Mouse (Mus musculus): ENCODE measurements around the gene Dpp6.

The Dpp6 gene

DNA sequence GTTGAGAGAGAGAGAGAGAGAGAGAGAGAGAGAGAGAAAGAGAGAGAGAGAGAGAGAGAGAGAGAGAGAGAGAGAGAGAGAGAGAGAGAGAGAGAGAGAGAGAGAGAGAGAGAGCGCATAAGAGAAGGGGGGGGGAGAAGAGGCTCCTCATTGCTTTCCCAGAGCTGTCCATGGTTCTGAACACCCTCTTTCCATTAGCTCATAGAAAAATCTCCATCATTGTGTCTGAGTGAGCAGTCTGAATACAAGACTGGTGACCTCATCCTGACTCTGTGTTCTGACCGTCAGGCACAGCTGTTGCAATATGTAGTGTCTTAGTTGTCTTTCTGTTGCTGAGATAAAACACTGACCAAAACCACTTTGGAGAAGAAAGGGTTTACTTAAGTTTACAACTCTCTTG is 235.4 kb downstream of the Dpp6 start:
- in situ Hi-C loops (cut with MboI; ENCODE audit: unreplicated experiment in 2 of 2), result no loop called here

DNA sequence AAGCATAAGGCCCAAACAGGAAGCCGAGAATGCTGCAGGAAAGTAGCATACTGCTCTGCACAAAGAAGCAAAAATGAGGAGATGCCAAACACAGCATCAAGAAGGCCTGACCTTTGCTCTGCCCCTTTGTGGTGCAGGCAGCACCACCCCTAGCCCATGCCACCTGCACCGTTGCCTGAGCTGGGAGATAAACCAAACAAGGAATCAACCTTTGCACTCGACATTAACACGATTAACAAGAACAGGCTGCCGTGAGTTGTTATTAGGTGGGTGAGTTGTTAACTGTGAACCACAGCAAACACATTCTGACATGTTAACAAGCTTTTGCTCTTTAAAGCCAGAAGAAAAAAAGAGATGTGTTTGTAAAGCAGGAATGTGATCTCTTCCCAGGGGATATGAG is 239.4 kb downstream of the Dpp6 start:
- in situ Hi-C loops (cut with MboI; ENCODE audit: unreplicated experiment in 2 of 2), result no loop called here

DNA sequence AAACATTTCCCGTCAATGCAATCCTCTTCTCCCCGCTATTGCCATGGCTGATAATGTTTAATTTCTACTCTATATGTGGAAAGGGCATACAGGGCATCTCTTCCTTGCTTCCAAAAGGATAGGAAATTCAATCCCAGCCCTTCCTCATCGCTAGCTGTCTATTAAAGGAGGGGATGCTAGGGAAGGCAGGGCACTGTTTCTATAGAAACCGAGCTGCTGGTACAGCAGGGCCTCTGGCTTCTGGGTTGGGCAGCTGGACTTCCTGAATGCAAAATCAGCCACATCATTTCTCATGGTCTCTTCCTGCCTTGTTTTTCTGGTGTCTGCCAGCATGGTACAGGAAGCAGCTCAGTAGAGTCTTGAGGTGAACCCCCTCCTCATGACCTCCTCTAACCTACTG is 243.1 kb downstream of the Dpp6 start:
- in situ Hi-C loops (cut with MboI; ENCODE audit: unreplicated experiment in 2 of 2), result no loop called here

DNA sequence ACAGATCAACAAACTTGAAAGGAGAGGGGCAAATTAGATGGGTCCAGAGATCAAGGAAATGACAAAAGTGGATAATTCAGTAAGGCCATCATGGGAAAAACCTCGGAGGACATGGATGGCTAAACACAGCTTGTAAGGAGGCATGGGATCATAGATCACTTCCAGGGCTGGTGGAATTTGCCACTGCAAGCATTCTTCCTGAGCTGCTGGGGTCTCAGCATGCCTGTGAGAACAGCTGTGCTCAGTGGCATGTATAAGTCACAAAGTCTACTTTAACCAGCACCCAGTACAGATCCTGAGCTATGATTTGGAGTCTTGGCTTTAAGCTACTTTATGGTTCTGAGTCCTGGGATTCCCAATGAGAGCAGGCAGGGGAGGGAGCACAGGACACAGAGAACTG is 246.9 kb downstream of the Dpp6 start:
- in situ Hi-C loops (cut with MboI; ENCODE audit: unreplicated experiment in 2 of 2), result no loop called here

DNA sequence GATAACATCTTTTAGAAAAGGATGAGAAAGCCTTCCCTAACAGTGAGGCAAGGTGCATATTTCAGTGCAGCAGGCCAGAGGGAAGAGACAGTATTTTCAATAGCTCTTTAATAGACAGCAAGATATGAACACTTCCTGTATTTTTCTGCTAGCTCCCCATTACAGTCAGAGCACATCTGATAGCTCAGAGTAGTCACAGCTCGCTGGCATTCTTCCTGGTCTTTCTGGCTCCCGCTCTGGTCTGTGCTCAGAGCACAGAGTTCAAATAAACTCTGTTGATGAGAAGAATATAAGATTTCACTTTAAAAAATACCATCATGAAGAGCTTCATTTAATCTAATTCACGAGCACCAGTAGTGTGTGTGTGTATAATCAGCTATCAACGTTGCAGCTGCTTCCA is 249.8 kb downstream of the Dpp6 start:
- in situ Hi-C loops (cut with MboI; ENCODE audit: unreplicated experiment in 2 of 2), result no loop called here

DNA sequence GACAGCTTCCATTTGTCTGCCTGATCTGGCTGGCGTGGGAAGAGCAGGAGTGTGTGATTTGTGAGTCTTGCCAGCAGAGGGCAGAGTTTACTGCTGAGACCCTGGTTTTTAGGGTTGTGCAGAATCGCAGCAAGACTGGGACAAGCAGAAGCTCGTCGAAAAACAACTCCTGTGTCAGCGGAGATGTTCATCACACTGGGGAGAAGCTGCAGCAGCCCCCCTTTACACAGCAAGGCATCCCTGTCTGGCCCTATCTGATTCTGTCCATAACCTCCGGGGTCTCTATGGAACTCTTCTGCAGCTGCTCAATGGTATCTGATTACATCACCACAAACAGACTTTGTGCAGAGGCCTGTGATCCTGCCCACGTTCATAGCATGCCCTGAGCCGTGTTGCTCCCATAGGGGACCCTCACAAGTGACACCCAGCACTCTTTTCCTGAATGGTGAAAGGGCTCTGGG is 258.2 kb downstream of the Dpp6 start:
- in situ Hi-C loops (cut with MboI; ENCODE audit: unreplicated experiment in 2 of 2), result no loop called here

DNA sequence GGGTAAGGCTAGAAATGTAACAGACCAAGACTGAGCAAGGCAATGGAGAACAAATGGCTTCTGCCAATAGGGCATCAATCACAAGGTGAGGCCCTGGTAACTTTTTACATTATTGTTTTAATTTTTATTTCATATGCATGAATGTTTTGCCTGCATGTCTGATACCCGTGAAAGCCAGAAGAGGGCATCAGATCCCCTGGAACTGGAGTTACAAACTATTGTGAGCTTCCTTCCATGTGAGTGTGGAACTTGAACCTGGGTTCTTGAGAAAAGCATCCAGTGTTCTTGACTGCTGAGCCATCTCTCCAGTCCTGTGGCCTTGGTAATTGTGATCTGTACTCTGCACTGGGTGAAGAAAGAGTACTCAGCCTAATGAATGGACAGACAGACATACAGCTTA is 259.0 kb downstream of the Dpp6 start:
- in situ Hi-C loops (cut with MboI; ENCODE audit: unreplicated experiment in 2 of 2), result no loop called here

DNA sequence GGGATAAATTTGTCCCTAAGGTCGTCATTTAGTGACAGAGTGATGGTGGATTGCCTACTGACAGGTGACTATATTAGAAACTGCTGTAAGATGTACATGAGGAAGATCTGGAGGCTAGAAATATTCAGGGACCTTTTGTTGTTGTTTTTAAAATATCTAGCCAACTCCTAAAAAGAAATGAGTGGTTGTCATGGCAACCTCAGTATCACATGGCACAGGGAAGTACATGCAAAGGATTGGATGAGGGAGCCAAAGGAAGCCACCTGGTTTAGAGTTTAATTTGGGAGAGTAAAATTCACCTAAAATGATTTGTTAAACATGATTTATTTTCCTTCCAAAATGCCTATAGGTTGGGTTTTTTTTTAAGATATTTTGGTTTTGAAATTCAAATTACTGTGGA is 260.8 kb downstream of the Dpp6 start:
- in situ Hi-C loops (cut with MboI; ENCODE audit: unreplicated experiment in 2 of 2), result no loop called here

DNA sequence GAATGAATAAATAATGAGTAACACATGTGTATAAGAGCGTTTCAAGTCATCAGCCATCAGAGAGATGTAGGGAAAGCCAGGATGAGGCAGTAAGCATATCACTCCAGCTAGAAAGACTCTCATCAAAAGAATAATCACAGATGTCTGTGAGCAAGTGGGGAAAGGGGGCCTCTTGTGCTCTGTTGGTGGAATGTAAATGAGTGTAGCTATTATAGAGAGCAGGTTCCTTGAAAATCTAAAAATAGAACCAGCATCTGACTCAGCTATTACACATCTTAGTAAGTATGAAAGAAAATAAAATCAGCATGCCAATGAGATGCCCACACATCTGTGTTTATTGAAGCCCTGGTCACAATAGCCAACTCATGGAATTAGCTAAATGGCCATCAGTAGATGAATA is 264.3 kb downstream of the Dpp6 start:
- in situ Hi-C loops (cut with MboI; ENCODE audit: unreplicated experiment in 2 of 2), result no loop called here

DNA sequence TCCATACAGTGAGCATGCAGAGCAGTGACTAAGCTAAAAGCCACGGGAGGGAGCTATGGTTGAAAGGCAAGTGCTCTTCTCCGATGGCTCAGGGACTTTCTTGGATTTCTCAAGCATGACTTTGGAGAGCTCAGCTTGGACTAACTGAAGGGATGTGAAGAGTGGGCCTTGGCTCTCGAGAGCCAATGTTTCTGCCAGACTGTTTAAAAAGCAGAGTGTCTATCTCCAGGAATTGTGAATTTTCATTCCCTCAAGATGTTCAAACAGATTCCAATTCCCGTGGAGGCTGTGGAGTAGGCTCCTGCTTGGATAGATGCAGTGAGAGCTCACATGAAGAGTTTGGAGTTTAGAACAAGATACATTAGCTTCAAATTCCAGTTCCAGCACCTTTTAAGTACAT is 266.8 kb downstream of the Dpp6 start:
- in situ Hi-C loops (cut with MboI; ENCODE audit: unreplicated experiment in 2 of 2), result no loop called here

DNA sequence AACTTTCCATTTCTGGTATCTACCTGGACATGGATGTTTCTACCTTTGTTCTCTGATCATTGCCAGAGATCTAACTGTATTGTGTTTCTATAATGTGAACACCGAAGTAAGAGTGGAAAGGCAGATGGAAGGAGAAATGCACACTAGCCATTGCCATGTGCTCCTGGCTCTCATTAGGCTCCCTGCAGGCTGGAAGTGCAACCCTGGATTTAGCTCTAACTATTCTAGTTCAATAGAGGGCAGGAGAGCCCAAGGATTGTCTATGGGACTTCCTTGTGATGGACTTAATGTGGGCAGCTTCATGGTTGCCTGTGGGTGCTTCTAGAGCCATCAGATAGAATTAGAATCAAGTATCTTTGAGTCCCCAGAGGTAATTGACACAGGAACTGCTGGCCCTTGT is 291.2 kb downstream of the Dpp6 start:
- in situ Hi-C loops (cut with MboI; ENCODE audit: unreplicated experiment in 2 of 2), result no loop called here

DNA sequence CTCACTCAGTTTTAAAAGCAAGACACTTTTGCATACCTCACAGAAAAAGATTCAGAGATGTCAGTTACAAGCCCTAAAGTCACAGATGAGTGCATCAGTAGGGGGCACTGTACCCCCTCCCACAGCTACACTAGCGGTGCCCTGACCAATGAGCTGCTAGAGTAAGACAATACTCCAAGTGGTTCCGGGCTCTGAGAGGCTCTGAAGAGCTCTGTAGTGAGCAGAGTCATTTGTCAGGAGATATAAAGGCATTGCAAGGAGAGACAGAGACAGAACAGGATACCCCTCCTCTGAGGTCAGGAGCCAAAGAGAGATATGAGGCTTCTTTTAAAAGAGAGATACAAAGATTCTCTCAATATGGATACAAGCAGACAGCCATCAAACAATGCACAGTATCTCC is 305.5 kb downstream of the Dpp6 start:
- in situ Hi-C loops (cut with MboI; ENCODE audit: unreplicated experiment in 2 of 2), result no loop called here

DNA sequence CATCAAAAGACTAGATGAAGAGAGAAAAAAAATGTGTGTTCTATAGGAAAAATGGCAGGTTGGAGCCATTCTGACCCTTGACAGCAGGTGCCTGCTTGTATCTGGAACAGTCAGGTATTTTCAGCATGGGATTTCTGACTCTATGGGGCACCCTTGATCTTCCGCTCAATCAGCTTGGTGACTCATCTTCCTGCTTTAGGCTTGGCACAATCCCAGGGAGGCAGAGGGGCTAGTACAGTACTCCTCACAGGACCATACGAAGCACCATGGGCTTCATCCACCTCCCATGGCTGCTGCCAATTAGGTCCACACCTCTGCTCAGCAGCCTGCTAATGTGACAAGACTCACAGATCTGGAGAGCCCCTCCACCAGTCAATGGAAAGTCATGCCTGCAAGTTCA is 305.9 kb downstream of the Dpp6 start:
- in situ Hi-C loops (cut with MboI; ENCODE audit: unreplicated experiment in 2 of 2), result no loop called here

DNA sequence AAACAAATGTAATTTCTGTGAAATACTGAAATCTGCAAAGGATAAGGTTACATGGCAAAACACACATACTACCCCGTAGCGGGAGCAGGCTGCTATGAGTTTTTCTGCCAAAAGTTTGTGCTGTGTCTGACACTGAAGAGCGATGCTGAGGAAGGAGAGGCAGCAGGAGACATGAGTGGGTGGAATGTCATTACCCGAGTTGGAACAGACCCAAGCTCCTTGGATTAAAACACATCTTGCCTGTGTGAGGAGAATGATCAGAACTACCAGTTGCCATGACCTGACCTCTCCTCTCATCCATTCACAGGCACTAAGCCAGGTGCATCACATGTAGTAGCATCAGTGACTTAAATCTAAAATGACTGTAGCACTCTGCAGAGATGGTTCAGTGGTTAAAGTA is 309.0 kb downstream of the Dpp6 start:
- in situ Hi-C loops (cut with MboI; ENCODE audit: unreplicated experiment in 2 of 2), result no loop called here

DNA sequence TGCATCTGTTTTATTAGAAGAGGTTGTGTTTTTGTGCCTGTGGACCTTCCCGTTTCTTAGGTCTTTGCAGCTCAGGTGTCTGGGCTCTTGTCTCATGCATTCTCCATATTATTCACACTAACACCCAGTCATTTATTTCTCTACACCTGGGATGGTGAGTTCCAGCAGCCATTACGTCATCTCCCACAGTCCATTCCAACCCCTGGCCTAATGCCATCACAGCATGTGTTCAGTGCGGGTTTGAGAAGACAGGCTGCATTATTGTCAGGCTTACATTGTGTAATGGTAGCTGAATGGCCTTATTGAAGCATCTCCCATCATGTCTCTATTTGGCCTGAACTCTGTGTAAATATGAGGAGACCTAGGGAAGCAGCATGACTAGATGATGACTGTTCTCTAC is 316.2 kb downstream of the Dpp6 start:
- in situ Hi-C loops (cut with MboI; ENCODE audit: unreplicated experiment in 2 of 2), result no loop called here

DNA sequence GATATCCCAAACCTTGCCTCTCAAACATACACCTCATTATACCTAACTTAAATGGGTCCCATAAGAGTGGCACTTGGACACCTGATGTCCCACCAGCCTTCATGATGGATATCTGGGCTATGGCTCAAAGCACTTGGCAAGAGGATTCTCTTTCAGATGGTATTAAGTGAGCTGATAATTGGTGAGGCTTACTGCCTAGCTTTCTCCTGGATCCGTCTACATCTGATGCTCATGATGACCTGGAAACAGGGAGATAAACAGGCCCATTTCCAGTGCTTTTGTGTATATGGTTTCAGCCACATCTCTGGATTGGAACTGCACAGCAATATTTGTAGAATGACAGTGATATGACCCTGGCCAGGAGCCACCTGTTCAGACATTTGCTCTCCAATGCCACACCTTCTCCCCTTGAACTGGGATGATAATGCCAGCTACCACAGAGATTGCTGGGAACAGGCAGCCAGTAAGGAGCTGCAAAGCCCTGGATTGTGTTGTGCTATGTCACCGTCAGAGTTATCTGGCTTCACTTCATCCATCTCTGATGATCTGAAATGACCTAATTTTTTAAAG is 317.5 kb downstream of the Dpp6 start:
- in situ Hi-C loops (cut with MboI; ENCODE audit: unreplicated experiment in 2 of 2), result no loop called here

DNA sequence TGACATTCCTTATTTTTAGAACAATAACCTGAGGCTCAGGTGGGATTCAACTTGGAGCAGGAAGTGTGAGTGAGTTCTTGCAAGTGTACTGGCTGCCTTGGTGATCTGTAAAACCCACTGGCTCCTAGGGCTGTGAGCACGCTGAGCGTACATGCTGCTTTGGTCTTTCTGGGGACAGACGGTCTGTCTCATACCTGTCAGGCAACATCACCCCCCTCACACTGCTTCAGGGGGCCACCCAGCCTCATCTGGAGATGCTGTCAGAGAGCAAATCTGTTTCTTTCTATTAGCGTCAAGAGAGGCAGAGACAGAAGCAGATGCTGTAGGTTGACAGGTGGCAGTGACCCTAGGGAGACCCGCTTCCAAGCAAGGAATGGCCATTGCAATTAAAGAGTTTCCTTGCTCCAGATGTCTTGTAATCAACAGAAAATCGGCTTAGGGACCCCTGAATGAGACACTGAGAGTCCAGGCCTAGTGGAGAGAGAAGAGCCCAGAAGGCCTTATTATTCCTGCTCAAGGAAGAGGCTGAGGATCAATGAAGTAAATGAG is 330.5 kb downstream of the Dpp6 start:
- in situ Hi-C loops (cut with MboI; ENCODE audit: unreplicated experiment in 2 of 2), result no loop called here

DNA sequence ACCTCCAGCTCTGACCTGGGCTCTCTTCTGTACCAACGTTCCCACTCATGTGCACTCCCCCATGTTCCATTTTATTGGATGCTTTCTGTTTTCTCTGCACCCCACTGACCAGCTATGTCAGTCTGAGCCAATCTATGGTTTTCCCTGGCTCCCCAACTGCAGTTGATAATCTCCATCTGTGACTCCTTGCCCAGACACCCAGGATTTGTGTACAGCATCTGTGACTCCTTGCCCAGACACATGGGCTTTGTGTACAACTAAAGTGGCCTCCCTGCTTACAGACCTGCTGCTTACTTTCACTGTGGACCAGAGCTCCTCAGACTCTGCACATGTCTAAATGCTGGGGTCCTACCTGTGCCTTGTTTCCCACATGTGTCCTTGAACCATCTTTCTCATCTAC is 334.0 kb downstream of the Dpp6 start:
- in situ Hi-C loops (cut with MboI; ENCODE audit: unreplicated experiment in 2 of 2), result no loop called here

DNA sequence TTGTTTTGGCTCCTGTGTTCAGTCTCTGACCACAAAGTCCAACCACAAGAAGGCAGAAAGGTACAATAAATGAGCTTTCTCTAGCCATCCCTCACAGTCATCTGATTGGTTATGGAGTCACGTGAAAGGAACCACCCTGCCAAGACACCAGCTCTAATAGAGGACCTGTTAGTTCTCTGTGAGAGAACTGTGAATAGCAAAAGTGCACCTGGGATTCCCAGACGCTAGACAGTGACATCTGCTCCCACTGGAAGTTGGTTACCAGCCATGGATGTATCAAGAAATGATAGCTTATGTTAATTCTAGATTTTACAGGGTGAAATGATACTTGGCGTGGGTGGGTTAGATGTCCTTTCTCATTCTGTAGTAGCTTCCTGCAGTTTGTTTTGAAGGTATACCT is 338.7 kb downstream of the Dpp6 start:
- in situ Hi-C loops (cut with MboI; ENCODE audit: unreplicated experiment in 2 of 2), result no loop called here

DNA sequence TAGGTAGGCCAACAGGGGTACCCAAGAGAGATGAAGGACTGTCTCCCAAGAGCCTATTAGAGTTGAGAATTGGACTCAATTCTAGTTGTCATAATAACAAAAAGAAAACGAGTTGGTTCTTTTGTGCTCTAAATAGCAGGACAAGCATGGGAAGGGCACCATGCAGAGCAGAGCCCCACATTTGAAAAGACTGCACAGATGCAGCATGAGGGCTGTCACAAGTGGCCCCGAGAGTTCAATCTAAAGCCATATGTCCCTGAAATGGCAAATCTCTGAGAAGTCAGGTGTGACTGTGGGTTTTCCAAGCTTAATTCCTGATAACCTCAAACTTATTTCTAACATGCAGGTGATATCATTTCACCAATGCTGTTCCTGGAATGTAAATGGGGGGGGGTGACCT is 339.4 kb downstream of the Dpp6 start:
- in situ Hi-C loops (cut with MboI; ENCODE audit: unreplicated experiment in 2 of 2), result no loop called here

DNA sequence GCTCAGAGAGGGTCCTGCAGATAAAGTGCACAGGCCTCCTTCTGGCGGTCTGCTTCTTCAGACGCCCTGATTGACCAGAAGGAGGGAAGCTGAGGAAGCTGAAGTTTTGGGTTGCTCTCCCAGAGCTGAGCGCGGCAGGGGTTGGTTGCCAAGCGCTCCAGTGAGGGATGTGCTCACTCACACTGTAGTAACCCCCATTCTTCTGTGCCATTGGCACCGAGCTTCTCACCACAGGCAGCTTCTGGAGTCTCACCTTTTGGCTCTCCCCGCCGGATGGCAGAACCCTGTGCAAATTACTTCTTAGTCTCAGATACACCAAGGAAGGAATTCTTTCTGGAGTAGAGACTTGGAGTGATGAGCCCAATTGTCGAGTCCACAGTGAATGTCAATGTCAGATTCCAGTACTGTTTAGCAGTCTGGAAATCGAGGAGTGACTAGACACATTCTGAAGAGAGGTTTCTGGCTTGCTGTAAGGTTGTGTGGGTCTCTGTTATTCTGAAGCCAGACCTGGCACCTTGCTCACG is 344.2 kb downstream of the Dpp6 start:
- in situ Hi-C loops (cut with MboI; ENCODE audit: unreplicated experiment in 2 of 2), result no loop called here

DNA sequence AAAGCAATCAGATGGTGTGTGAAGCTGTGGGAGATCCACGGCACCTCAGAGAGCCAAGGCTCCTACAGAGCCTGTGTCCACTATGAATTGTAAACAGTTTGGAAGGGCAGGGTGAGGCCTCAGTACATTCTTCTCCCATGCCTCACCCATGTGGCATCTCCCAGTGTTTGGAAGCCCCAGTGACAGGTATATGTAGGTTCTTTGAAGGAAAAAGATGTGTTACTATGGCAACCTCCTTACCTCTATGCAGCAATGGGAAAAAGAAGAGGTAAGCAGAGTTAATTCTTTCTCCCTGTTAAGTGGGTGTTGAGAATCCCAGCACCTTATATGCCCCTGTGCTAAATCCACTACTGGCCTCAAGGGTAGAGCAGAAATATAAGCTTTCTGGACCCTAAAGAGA is 351.5 kb downstream of the Dpp6 start:
- in situ Hi-C loops (cut with MboI; ENCODE audit: unreplicated experiment in 2 of 2), result no loop called here

DNA sequence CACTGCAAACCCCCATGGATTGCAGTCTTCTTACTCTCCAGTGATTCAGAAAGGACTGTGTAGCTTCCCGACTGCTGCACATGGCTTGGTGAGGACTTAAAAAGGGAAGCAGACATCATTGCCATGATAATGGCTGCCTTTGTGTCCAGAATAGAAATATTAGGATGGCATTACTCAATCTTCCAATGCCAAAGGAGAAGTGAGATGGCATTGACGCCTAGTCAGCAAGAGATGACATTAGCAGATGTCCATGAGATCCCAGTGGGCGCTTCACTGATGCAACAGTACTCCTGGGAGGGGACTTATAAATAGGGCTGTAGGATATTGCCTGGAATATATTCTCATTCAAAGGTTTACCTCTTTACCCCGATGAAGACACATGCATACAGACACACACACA is 368.0 kb downstream of the Dpp6 start:
- in situ Hi-C loops (cut with MboI; ENCODE audit: unreplicated experiment in 2 of 2), result no loop called here

Data from v-Abl transformed pro-B cells (cell line).